Mouse (Mus musculus) stomach, postnatal 0 days (tissue): ENCODE data around the gene Gm10197.

Source experiments
- CTCF ChIP-seq: IDR thresholded peaks from 2 replicates; pipeline ENCODE4 v1.5.1; 2016; ENCODE audit warnings: antibody characterized with exemption, low read depth, mild to moderate bottlenecking, moderate library complexity
- EP300 ChIP-seq: optimal IDR thresholded peaks from 2 replicates; pipeline ENCODE3; 2016; ENCODE audit warnings: antibody characterized with exemption

DNA sequence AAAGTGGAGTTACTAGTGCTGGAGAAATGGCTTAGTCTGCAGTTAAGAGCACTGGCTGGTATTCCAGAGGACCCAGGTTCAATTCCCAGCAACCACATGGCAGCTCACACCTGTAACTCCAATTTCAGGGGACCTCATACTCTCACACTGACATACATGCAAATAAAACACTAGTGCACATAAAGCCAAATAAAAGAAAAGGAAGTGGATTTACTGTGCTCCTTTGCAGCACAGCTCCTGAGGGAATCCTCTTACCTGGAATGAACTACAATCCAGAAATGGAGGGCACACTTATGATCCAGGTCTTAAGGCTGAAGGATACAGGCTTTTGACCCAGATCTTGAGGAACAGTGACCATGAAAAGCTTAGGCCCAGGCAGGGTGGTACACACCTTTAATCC lies 22.1 kb upstream of the Gm10197 start:
- no peak for TF ChIP-seq CTCF
- no peak for TF ChIP-seq EP300
